Mouse (Mus musculus) midbrain, embryonic 13.5 days (tissue): Measurements from ENCODE around the gene Tekt3. TPM values are rescaled to one million over a fixed set of nuclear protein-coding genes. Genes with fewer than 3 reads are reported as not detected.

Source experiments
- ATAC-seq: fragments of 200-750 bp; cut with Nextera tagmentation; 2 replicates; pipeline ENCODE4 v1.8.0; 2017; ENCODE audit warnings: mild to moderate bottlenecking, moderate TSS enrichment, moderate library complexity
- H3K27ac ChIP-seq: fragments of 300-500 bp; sonication (generic); 2 replicates; pipeline ENCODE4 v1.5.1; 2015; ENCODE audit warnings: inconsistent platforms, mild to moderate bottlenecking, moderate library complexity
- H3K27me3 ChIP-seq: fragments of 300-500 bp; sonication (generic); 2 replicates; pipeline ENCODE4 v1.6.1; 2015; ENCODE audit warnings: mild to moderate bottlenecking, inconsistent platforms
- H3K36me3 ChIP-seq: fragments of 300-500 bp; sonication (generic); 2 replicates; pipeline ENCODE4 v1.6.1; 2015; ENCODE audit warnings: mild to moderate bottlenecking, inconsistent platforms
- H3K4me1 ChIP-seq: fragments of 300-500 bp; sonication (generic); replicated peaks from 2 replicates; pipeline ENCODE4 v1.6.1; 2015; ENCODE audit warnings: inconsistent platforms
- H3K4me2 ChIP-seq: fragments of 300-500 bp; sonication (generic); replicated peaks from 2 replicates; pipeline ENCODE4 v1.6.1; 2015; ENCODE audit warnings: moderate library complexity, mild to moderate bottlenecking, inconsistent platforms
- H3K4me3 ChIP-seq: fragments of 300-500 bp; sonication (generic); replicated peaks from 2 replicates; pipeline ENCODE4 v1.5.1; 2015; ENCODE audit warnings: mild to moderate bottlenecking, inconsistent platforms
- H3K9ac ChIP-seq: fragments of 300-500 bp; sonication (generic); replicated peaks from 2 replicates; pipeline ENCODE4 v1.6.1; 2015; ENCODE audit warnings: mild to moderate bottlenecking, inconsistent platforms
- H3K9me3 ChIP-seq: fragments of 300-500 bp; sonication (generic); 2 replicates; pipeline ENCODE4 v1.6.1; 2016; ENCODE audit warnings: mild to moderate bottlenecking, inconsistent platforms
- WGBS: fragments of 180-500 bp; shearing (Covaris S2); methylation state at CpG from one replicate; pipeline ENCODE4 v1.1.7; 2015; 5-methylcytosine and 5-hydroxymethylcytosine counted together
- polyA plus RNA-seq: library from polyadenylated mRNA; unstranded; fragments of >200 nt; fragmentation: Nextera tagmentation; extraction: Ambion mirVana; gene quantifications from 2 replicates; pipeline ENCODE4 v1.2.1, GENCODE M21; 2015

Gene Tekt3
- polyA plus RNA-seq, 1 experiment from 2014 or later = not detected

- no peak overlapping the region for H3K4me3 ChIP-seq
- 64% methylated on average over 3 of the region's 3 CpGs for WGBS
- no peak overlapping the region for H3K4me2 ChIP-seq
- no peak overlapping the region for H3K27ac ChIP-seq
- H3K4me1 ChIP-seq = 0 out of 2 replicates have a peak, but pooled peaks cover 3% of the 10 kb centered on the region
- H3K36me3 ChIP-seq = no peaks in the 10 kb centered on the region
- no peak overlapping the region for H3K9ac ChIP-seq
- ATAC-seq = no peak
- peaks cover 18% of the 10 kb centered on the region for H3K27me3 ChIP-seq
- H3K9me3 ChIP-seq = no peaks in the 10 kb centered on the region
Observed at GRCm38 (mm10) chr11:63138739-63139138, 77.3 kb downstream of the Tekt3 start.

DNA sequence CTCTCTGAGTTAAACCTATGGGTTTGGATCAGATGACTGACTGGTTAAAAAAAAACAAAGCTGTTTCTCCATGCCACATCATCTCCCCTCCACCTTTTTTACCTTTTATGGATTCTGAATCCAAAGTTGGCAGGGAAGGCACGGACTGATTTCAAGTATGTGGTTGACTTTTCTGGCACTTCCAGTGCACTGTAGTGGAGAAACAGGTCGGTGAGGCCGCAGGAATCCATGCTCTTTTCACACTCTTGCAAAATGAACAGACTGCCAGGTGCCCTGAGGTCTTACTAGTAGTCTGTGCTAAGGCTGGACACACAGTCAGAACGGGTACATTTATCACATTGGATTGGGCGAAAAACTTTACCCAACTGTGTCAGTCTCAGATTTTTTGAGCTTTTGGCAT, 80.9 kb downstream of the Tekt3 start:
- ATAC-seq = no peak
- Histone ChIP-seq H3K4me2 (no peak overlapping the region), H3K36me3 (no peaks in the 10 kb centered on the region), H3K9ac (no peak overlapping the region), H3K4me3 (no peak overlapping the region), H3K27me3 (no peaks in the 10 kb centered on the region), H3K4me1 (no peaks in the 10 kb centered on the region), H3K9me3 (no peaks in the 10 kb centered on the region), H3K27ac (no peak overlapping the region)
- 93% methylated on average over 5 of the region's 5 CpGs for WGBS

DNA sequence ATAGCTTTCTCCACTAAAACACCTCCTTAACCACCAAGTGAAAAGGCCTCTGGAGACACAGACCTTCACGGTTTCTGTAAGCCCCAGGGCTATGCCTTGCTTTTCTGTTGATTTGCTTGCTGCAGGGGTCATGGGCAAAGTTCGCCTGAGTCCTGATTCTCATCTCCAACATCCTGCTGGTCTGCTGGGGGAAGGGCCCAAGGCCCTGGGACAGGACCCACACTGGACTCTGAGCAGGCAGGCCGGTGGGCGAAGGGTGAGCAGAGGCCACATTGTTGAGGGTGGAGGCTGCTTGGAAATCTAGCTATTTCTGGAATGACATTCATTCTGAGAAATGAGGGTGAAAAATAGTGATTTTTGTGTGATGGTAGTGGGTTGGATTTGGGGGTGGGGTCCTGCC, 81.4 kb downstream of the Tekt3 start:
- no peak for ATAC-seq

DNA sequence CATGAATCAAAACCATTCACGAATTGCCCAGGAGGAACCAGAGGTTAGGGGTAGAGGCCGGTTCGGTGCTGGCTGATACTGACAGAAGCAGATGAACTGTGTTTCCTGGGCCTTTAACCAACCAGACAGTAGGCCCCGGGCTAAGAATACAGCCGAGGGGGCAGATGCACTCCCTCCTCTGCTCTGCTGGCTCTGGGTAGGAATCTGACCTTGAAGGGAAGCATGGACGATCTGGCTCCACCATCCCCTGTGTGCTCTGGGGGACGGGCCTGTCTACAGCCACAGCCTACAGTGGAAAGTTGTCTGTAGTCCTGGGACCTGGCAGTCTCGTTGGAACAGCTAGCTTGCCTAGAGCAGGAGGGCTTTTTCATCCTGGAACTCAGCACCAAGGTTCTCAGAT, 82.0 kb downstream of the Tekt3 start:
- Histone ChIP-seq H3K27me3 (no peaks in the 10 kb centered on the region), H3K36me3 (no peaks in the 10 kb centered on the region), H3K27ac (no peak overlapping the region), H3K4me3 (no peak overlapping the region), H3K9me3 (no peaks in the 10 kb centered on the region), H3K4me2 (no peak overlapping the region), H3K4me1 (no peaks in the 10 kb centered on the region), H3K9ac (no peak overlapping the region)
- WGBS = 89% methylated on average over 8 of the region's 8 CpGs
- no peak for ATAC-seq

More for the DNA sequence above, 81.4 kb downstream of the Tekt3 start:
- Histone ChIP-seq H3K36me3 (no peaks in the 10 kb centered on the region), H3K27ac (no peak overlapping the region), H3K4me3 (no peak overlapping the region), H3K9ac (no peak overlapping the region), H3K4me2 (no peak overlapping the region), H3K9me3 (no peaks in the 10 kb centered on the region), H3K4me1 (no peaks in the 10 kb centered on the region), H3K27me3 (no peaks in the 10 kb centered on the region)
- WGBS = 85% methylated on average over 4 of the region's 4 CpGs

Other genes with a start within 250 kb of the Tekt3 start
- 4.5 and 5.3 TPM in 2 replicates for gene Trim16, start 241.4 kb upstream of the Tekt3 start, polyA plus RNA-seq
- 0.22 and 0.24 TPM in 2 replicates for gene Fbxw10, start 214.6 kb upstream of the Tekt3 start, polyA plus RNA-seq
- gene Tvp23b, start 182.2 kb upstream of the Tekt3 start, polyA plus RNA-seq = 55.2 and 62.5 TPM in 2 replicates
- not detected in 2 replicates for gene Cdrt4, start 110.5 kb upstream of the Tekt3 start, polyA plus RNA-seq
- gene Pmp22, start 67.3 kb downstream of the Tekt3 start, polyA plus RNA-seq = 17.1 and 19.0 TPM in 2 replicates